Mouse (Mus musculus) brain, embryonic 14.5 days (tissue): ENCODE measurements around the gene Stard7.

Source experiments
- CTCF ChIP-seq: fragments of 200-500 bp; IDR thresholded peaks from 2 replicates; pipeline ENCODE4 v1.5.1; 2012; ENCODE audit warnings: inconsistent platforms, mild to moderate bottlenecking, moderate library complexity, borderline replicate concordance; ENCODE audit not compliant: insufficient read depth, insufficient read length; ENCODE audit errors: extremely low read depth
- POLR2A ChIP-seq: fragments of 200-500 bp; IDR thresholded peaks from 2 replicates; pipeline ENCODE4 v1.6.1; 2012; ENCODE audit warnings: mild to moderate bottlenecking, inconsistent platforms, borderline replicate concordance; ENCODE audit not compliant: poor library complexity, insufficient read depth, insufficient read length, severe bottlenecking; ENCODE audit errors: extremely low read depth

- TF ChIP-seq CTCF (no peak), POLR2A (no peak)
Observed at GRCm38 (mm10) chr2:127338416-127338815, 68.4 kb downstream of the Stard7 start, which contains the start of gene Astl.
